Mouse (Mus musculus): ENCODE data around the gene Dhcr7.

DNA sequence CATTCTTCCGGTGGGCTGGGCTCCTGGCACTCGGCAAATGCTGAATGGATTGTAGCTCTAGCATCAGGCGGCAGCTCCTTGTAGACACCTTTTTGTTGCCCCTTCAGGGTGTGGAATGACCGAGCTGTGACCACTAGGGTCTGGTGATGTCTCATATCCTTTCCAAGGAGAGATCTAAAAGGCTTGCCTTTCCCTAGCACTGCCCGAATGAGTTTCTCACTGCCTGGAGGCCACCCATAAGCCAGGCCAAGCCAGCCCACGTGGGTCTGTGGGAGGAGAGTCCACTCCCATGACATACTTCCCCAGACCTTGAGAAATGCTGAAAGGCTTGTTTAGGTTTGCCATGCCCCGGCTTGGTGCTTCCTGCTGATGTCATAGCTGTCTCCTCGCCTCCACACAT, 9.3 kb downstream of the Dhcr7 start:
- TF ChIP-seq CTCF (IDR thresholded peaks at IDR 0.05; ENCODE audit: control insufficient read depth, insufficient read depth, low read length) (no peak), POLR2A (IDR thresholded peaks at IDR 0.05; ENCODE audit: borderline replicate concordance, control insufficient read depth, low read depth, low read length) (no peak)
